Mouse (Mus musculus) embryo, embryonic 11.5 days (tissue): ENCODE results near the gene Nup37.

ENCODE experiments used
- DNase-seq: peaks from one replicate; pipeline ENCODE4 v3.0.0-alpha.2; 2012; ENCODE audit warnings: low read depth, low spot score

The Nup37 gene

GRCm38 (mm10) chr10:88146707-88147477, at the start of gene Nup37, which contains the start of gene Parpbp:
Nup37 (plus strand) TSS chr10:88146992.
Parpbp (minus strand) TSS chr10:88146941.
- peak; percentile 73 for DNase-seq

- no peak for DNase-seq
Measured at GRCm38 (mm10) chr10:88106169-88106568, 40.6 kb upstream of the Nup37 start.

- no peak for DNase-seq
Measured at GRCm38 (mm10) chr10:88113290-88113689, 33.5 kb upstream of the Nup37 start.

GRCm38 (mm10) chr10:88119721-88120120, 27.1 kb upstream of the Nup37 start:
- DNase-seq, result no peak

- DNase-seq, result no peak
Measured at GRCm38 (mm10) chr10:88135630-88136029, 11.2 kb upstream of the Nup37 start.

- no peak for DNase-seq
Measured at GRCm38 (mm10) chr10:88146187-88146586, 605 bp upstream of the Nup37 start.

- no peak for DNase-seq
Measured at GRCm38 (mm10) chr10:88150381-88150780, 3.6 kb downstream of the Nup37 start.

GRCm38 (mm10) chr10:88151658-88152057, 4.9 kb downstream of the Nup37 start:
- no peak for DNase-seq

GRCm38 (mm10) chr10:88162096-88162495, 15.3 kb downstream of the Nup37 start:
- DNase-seq, result no peak

- no peak for DNase-seq
Measured at GRCm38 (mm10) chr10:88162676-88163075, 15.9 kb downstream of the Nup37 start.

GRCm38 (mm10) chr10:88166158-88166557, 19.4 kb downstream of the Nup37 start:
- no peak for DNase-seq

GRCm38 (mm10) chr10:88167438-88168077, 20.8 kb downstream of the Nup37 start:
- no peak for DNase-seq

GRCm38 (mm10) chr10:88200541-88200940, 53.7 kb downstream of the Nup37 start:
- no peak for DNase-seq

- peak; percentile 85 for DNase-seq
Measured at GRCm38 (mm10) chr10:88200951-88201638, 54.3 kb downstream of the Nup37 start, which contains the start of gene Washc3. Washc3 (plus strand) TSS chr10:88201093.

- DNase-seq, result no peak
Measured at GRCm38 (mm10) chr10:88201650-88202049, 54.9 kb downstream of the Nup37 start.

GRCm38 (mm10) chr10:88202581-88202980, 55.8 kb downstream of the Nup37 start:
- DNase-seq, result no peak

- DNase-seq, result no peak
Measured at GRCm38 (mm10) chr10:88203236-88203635, 56.4 kb downstream of the Nup37 start.

- DNase-seq, result no peak
Measured at GRCm38 (mm10) chr10:88212644-88213043, 65.9 kb downstream of the Nup37 start.

- DNase-seq, result no peak
Measured at GRCm38 (mm10) chr10:88214800-88215514, 68.2 kb downstream of the Nup37 start.

GRCm38 (mm10) chr10:88218161-88218560, 71.4 kb downstream of the Nup37 start:
- DNase-seq, result no peak

- DNase-seq, result no peak
Measured at GRCm38 (mm10) chr10:88221718-88222117, 74.9 kb downstream of the Nup37 start.

GRCm38 (mm10) chr10:88225421-88225820, 78.6 kb downstream of the Nup37 start:
- no peak for DNase-seq
